Mouse (Mus musculus): ENCODE measurements around the gene Dlgap4.

Gene Dlgap4

GRCm38 (mm10) chr2:156613541-156614257 lies at the start of gene Dlgap4:
Gene Dlgap4 (plus strand): TSS chr2:156613705.
- DNase-seq (ENCODE audit: low read depth, low spot score): no peak

- DNase-seq (ENCODE audit: low read depth, low spot score): no peak
These were observed 47.0 kb upstream of the Dlgap4 start for GRCm38 (mm10) chr2:156566512-156566911.

- DNase-seq (ENCODE audit: low read depth, low spot score): no peak
These were observed 44.9 kb upstream of the Dlgap4 start for GRCm38 (mm10) chr2:156568647-156569046.

GRCm38 (mm10) chr2:156569261-156569660 lies 44.2 kb upstream of the Dlgap4 start:
- no peak for DNase-seq (ENCODE audit: low read depth, low spot score)

GRCm38 (mm10) chr2:156571521-156571920 lies 42.0 kb upstream of the Dlgap4 start:
- no peak for DNase-seq (ENCODE audit: low read depth, low spot score)

GRCm38 (mm10) chr2:156576850-156577587 lies 36.5 kb upstream of the Dlgap4 start:
- DNase-seq (ENCODE audit: low read depth, low spot score): no peak

GRCm38 (mm10) chr2:156580507-156580906 lies 33.0 kb upstream of the Dlgap4 start:
- no peak for DNase-seq (ENCODE audit: low read depth, low spot score)

- no peak for DNase-seq (ENCODE audit: low read depth, low spot score)
These were observed 32.3 kb upstream of the Dlgap4 start for GRCm38 (mm10) chr2:156581244-156581643.

- no peak for DNase-seq (ENCODE audit: low read depth, low spot score)
These were observed 30.6 kb upstream of the Dlgap4 start for GRCm38 (mm10) chr2:156582887-156583286.

- no peak for DNase-seq (ENCODE audit: low read depth, low spot score)
These were observed 29.2 kb upstream of the Dlgap4 start for GRCm38 (mm10) chr2:156584154-156584796.

- DNase-seq (ENCODE audit: low read depth, low spot score): no peak
These were observed 28.6 kb upstream of the Dlgap4 start for GRCm38 (mm10) chr2:156584797-156585471.

- no peak for DNase-seq (ENCODE audit: low read depth, low spot score)
These were observed 24.0 kb upstream of the Dlgap4 start for GRCm38 (mm10) chr2:156589481-156589880.

- DNase-seq (ENCODE audit: low read depth, low spot score): no peak
These were observed 18.5 kb upstream of the Dlgap4 start for GRCm38 (mm10) chr2:156594987-156595490.

GRCm38 (mm10) chr2:156602581-156602980 lies 10.9 kb upstream of the Dlgap4 start:
- no peak for DNase-seq (ENCODE audit: low read depth, low spot score)

GRCm38 (mm10) chr2:156603671-156604070 lies 9.8 kb upstream of the Dlgap4 start:
- DNase-seq (ENCODE audit: low read depth, low spot score): no peak

GRCm38 (mm10) chr2:156605144-156605543 lies 8.4 kb upstream of the Dlgap4 start:
- no peak for DNase-seq (ENCODE audit: low read depth, low spot score)

- DNase-seq (ENCODE audit: low read depth, low spot score): no peak
These were observed 7.5 kb upstream of the Dlgap4 start for GRCm38 (mm10) chr2:156605971-156606370.

- no peak for DNase-seq (ENCODE audit: low read depth, low spot score)
These were observed 394 bp upstream of the Dlgap4 start for GRCm38 (mm10) chr2:156613081-156613540.

GRCm38 (mm10) chr2:156614258-156614556 lies 702 bp downstream of the Dlgap4 start:
- DNase-seq (ENCODE audit: low read depth, low spot score): no peak

- DNase-seq (ENCODE audit: low read depth, low spot score): no peak
These were observed 1.5 kb downstream of the Dlgap4 start for GRCm38 (mm10) chr2:156614661-156615654.

GRCm38 (mm10) chr2:156616513-156616912 lies 3.0 kb downstream of the Dlgap4 start:
- no peak for DNase-seq (ENCODE audit: low read depth, low spot score)
